Mouse (Mus musculus): ENCODE results near the gene Sesn1. TPM values are rescaled to one million over a fixed set of nuclear protein-coding genes. Genes with fewer than 3 reads are reported as not detected.
"Not testable (repeated sequence)": the region's sequence is repeated elsewhere in the genome, so short reads cannot be mapped to it uniquely, and the experiment has no call there.

Gene Sesn1
- polyA plus RNA-seq, 1 experiment: 5.0 TPM

- peaks cover 49% of the 10 kb centered on the region for H3K79me2 ChIP-seq (ENCODE audit: control insufficient read depth, insufficient read depth)
- peaks cover 8% of the 10 kb centered on the region for H3K79me3 ChIP-seq (ENCODE audit: low read depth)
- H3ac ChIP-seq (ENCODE audit: control insufficient read depth, insufficient read length, low read depth): no peak overlapping the region
- no peak for TF ChIP-seq USF1 (IDR thresholded peaks at IDR 0.05; ENCODE audit: low read depth)
- no peak for TF ChIP-seq MAX (IDR thresholded peaks at IDR 0.05)
- no peak for TF ChIP-seq CTCF (IDR thresholded peaks at IDR 0.05; ENCODE audit: control insufficient read depth, insufficient read depth, insufficient read length)
- TF ChIP-seq MYOD1 (IDR thresholded peaks at IDR 0.05; ENCODE audit: control insufficient read depth, insufficient read length, low read depth): no peak
- no peak for TF ChIP-seq FOSL1 (IDR thresholded peaks at IDR 0.05; ENCODE audit: insufficient read depth, low read length, poor library complexity, severe bottlenecking)
- TF ChIP-seq CEBPB (IDR thresholded peaks at IDR 0.05; ENCODE audit: low read depth): no peak
- no peak for TF ChIP-seq MYOG (IDR thresholded peaks at IDR 0.05; ENCODE audit: control insufficient read depth, extremely low read depth, insufficient read length)
- H3K27me3 ChIP-seq (ENCODE audit: control insufficient read depth, insufficient read depth, insufficient read length): no peaks in the 10 kb centered on the region
- no peaks in the 10 kb centered on the region for H3K36me3 ChIP-seq (ENCODE audit: control insufficient read depth, insufficient read depth)
- H3K4me3 ChIP-seq (ENCODE audit: insufficient read depth, poor library complexity, severe bottlenecking): no peak overlapping the region
These were observed 8.4 kb downstream of the Sesn1 start for GRCm38 (mm10) chr10:41818036-41818732.

- H3K79me2 ChIP-seq (ENCODE audit: control insufficient read depth, insufficient read depth): peaks cover 44% of the 10 kb centered on the region
- H3K36me3 ChIP-seq (ENCODE audit: control insufficient read depth, insufficient read depth); H3K79me3 ChIP-seq (ENCODE audit: low read depth); H3ac ChIP-seq (ENCODE audit: control insufficient read depth, insufficient read length, low read depth); H3K27me3 ChIP-seq (ENCODE audit: control insufficient read depth, insufficient read depth, insufficient read length); H3K4me3 ChIP-seq (ENCODE audit: insufficient read depth, poor library complexity, severe bottlenecking): not testable (repeated sequence)
These were observed 9.0 kb downstream of the Sesn1 start for GRCm38 (mm10) chr10:41818733-41819070.

GRCm38 (mm10) chr10:41819307-41819706 lies 9.6 kb downstream of the Sesn1 start:
- Histone ChIP-seq H3K27me3 (ENCODE audit: control insufficient read depth, insufficient read depth, insufficient read length) (no peaks in the 10 kb centered on the region), H3K79me2 (ENCODE audit: control insufficient read depth, insufficient read depth) (peaks cover 38% of the 10 kb centered on the region), H3ac (ENCODE audit: control insufficient read depth, insufficient read length, low read depth) (no peak overlapping the region), H3K4me3 (ENCODE audit: insufficient read depth, poor library complexity, severe bottlenecking) (no peak overlapping the region), H3K79me3 (ENCODE audit: low read depth) (peaks cover 4% of the 10 kb centered on the region), H3K36me3 (ENCODE audit: control insufficient read depth, insufficient read depth) (no peaks in the 10 kb centered on the region)
- no peak for TF ChIP-seq MAX (IDR thresholded peaks at IDR 0.05)
- TF ChIP-seq USF1 (IDR thresholded peaks at IDR 0.05; ENCODE audit: low read depth): no peak
- no peak for TF ChIP-seq MYOD1 (IDR thresholded peaks at IDR 0.05; ENCODE audit: control insufficient read depth, insufficient read length, low read depth)
- no peak for TF ChIP-seq CEBPB (IDR thresholded peaks at IDR 0.05; ENCODE audit: low read depth)
- no peak for TF ChIP-seq CTCF (IDR thresholded peaks at IDR 0.05; ENCODE audit: control insufficient read depth, insufficient read depth, insufficient read length)

GRCm38 (mm10) chr10:41820401-41820800 lies 10.7 kb downstream of the Sesn1 start:
- Histone ChIP-seq H3K4me3 (ENCODE audit: insufficient read depth, poor library complexity, severe bottlenecking) (no peak overlapping the region), H3K27me3 (ENCODE audit: control insufficient read depth, insufficient read depth, insufficient read length) (no peaks in the 10 kb centered on the region), H3K79me2 (ENCODE audit: control insufficient read depth, insufficient read depth) (peaks cover 29% of the 10 kb centered on the region), H3ac (ENCODE audit: control insufficient read depth, insufficient read length, low read depth) (no peak overlapping the region), H3K79me3 (ENCODE audit: low read depth) (peaks cover 3% of the 10 kb centered on the region), H3K36me3 (ENCODE audit: control insufficient read depth, insufficient read depth) (no peaks in the 10 kb centered on the region)
- TF ChIP-seq MYOG (IDR thresholded peaks at IDR 0.05; ENCODE audit: control insufficient read depth, extremely low read depth, insufficient read length): no peak
- TF ChIP-seq CTCF (IDR thresholded peaks at IDR 0.05; ENCODE audit: control insufficient read depth, insufficient read depth, insufficient read length): no peak
- TF ChIP-seq FOSL1 (IDR thresholded peaks at IDR 0.05; ENCODE audit: insufficient read depth, low read length, poor library complexity, severe bottlenecking): no peak
- no peak for TF ChIP-seq MYOD1 (IDR thresholded peaks at IDR 0.05; ENCODE audit: control insufficient read depth, insufficient read length, low read depth)
- no peak for TF ChIP-seq CEBPB (IDR thresholded peaks at IDR 0.05; ENCODE audit: low read depth)
- TF ChIP-seq USF1 (IDR thresholded peaks at IDR 0.05; ENCODE audit: low read depth): no peak
- no peak for TF ChIP-seq MAX (IDR thresholded peaks at IDR 0.05)

- H3K27me3 ChIP-seq (ENCODE audit: control insufficient read depth, insufficient read depth, insufficient read length): no peaks in the 10 kb centered on the region
- no peaks in the 10 kb centered on the region for H3K36me3 ChIP-seq (ENCODE audit: control insufficient read depth, insufficient read depth)
- no peak for TF ChIP-seq CTCF (IDR thresholded peaks at IDR 0.05; ENCODE audit: control insufficient read depth, insufficient read depth, insufficient read length)
- TF ChIP-seq FOSL1 (IDR thresholded peaks at IDR 0.05; ENCODE audit: insufficient read depth, low read length, poor library complexity, severe bottlenecking): no peak
- TF ChIP-seq CEBPB (IDR thresholded peaks at IDR 0.05; ENCODE audit: low read depth): no peak
- no peak for TF ChIP-seq MAX (IDR thresholded peaks at IDR 0.05)
- TF ChIP-seq MYOD1 (IDR thresholded peaks at IDR 0.05; ENCODE audit: control insufficient read depth, insufficient read length, low read depth): no peak
- no peak for TF ChIP-seq USF1 (IDR thresholded peaks at IDR 0.05; ENCODE audit: low read depth)
- TF ChIP-seq MYOG (IDR thresholded peaks at IDR 0.05; ENCODE audit: control insufficient read depth, extremely low read depth, insufficient read length): no peak
- no peak overlapping the region for H3ac ChIP-seq (ENCODE audit: control insufficient read depth, insufficient read length, low read depth)
- H3K79me2 ChIP-seq (ENCODE audit: control insufficient read depth, insufficient read depth): peaks cover 22% of the 10 kb centered on the region
- no peak overlapping the region for H3K4me3 ChIP-seq (ENCODE audit: insufficient read depth, poor library complexity, severe bottlenecking)
- peaks cover 3% of the 10 kb centered on the region for H3K79me3 ChIP-seq (ENCODE audit: low read depth)
These were observed 11.4 kb downstream of the Sesn1 start for GRCm38 (mm10) chr10:41821171-41821570.

- peaks cover 6% of the 10 kb centered on the region for H3K79me3 ChIP-seq (ENCODE audit: low read depth)
- no peak for TF ChIP-seq CTCF (IDR thresholded peaks at IDR 0.05; ENCODE audit: control insufficient read depth, insufficient read depth, insufficient read length)
- no peaks in the 10 kb centered on the region for H3K27me3 ChIP-seq (ENCODE audit: control insufficient read depth, insufficient read depth, insufficient read length)
- H3K36me3 ChIP-seq (ENCODE audit: control insufficient read depth, insufficient read depth): no peaks in the 10 kb centered on the region
- peaks cover 16% of the 10 kb centered on the region for H3K79me2 ChIP-seq (ENCODE audit: control insufficient read depth, insufficient read depth)
- H3ac ChIP-seq (ENCODE audit: control insufficient read depth, insufficient read length, low read depth): no peak overlapping the region
- no peak overlapping the region for H3K4me3 ChIP-seq (ENCODE audit: insufficient read depth, poor library complexity, severe bottlenecking)
These were observed 13.0 kb downstream of the Sesn1 start for GRCm38 (mm10) chr10:41822573-41823281.

- H3K79me2 ChIP-seq (ENCODE audit: control insufficient read depth, insufficient read depth): peaks cover 16% of the 10 kb centered on the region
- not testable (repeated sequence) for H3K79me3 ChIP-seq (ENCODE audit: low read depth); H3K36me3 ChIP-seq (ENCODE audit: control insufficient read depth, insufficient read depth); H3K27me3 ChIP-seq (ENCODE audit: control insufficient read depth, insufficient read depth, insufficient read length); H3ac ChIP-seq (ENCODE audit: control insufficient read depth, insufficient read length, low read depth); H3K4me3 ChIP-seq (ENCODE audit: insufficient read depth, poor library complexity, severe bottlenecking)
These were observed 13.5 kb downstream of the Sesn1 start for GRCm38 (mm10) chr10:41823282-41823675.

Data from C2C12 (cell line).